Comparison of ENCODE assay signal across 19 mouse cellular contexts in the genomic region with DNA sequence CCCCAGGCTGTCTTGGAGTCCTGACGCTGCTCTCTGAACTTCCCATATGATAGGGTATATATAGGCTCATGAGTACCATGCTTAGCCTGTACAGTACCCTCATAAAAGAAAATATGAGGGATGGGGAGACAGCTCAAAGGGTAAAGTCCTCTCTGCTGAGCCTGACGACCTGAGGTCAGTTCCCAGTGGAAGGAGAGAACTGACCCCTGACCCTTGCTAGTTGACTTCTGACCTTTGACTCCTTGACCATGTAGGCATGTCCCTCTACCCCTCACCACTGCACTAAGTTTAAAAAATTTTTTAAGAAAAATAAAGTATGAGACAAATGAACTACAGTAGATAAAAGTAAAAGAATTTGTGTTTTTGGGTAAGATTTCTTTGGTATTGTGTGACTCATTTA.
DNase-seq lines count a peak whose midpoint lies in the region.
"Had no signal": no experiment of that assay in that cellular context is flagged by ENCODE, and none has a peak within 500 bp of the region (broad histone marks: within the 10 kb centered on the region; RNA-seq: fewer than 3 reads in every experiment).

No protein-coding gene starts in this region.

- DNase-seq in embryo, embryonic 10 days (ENCODE audit: low spot score) = peak; percentile 24
- no peak for DNase-seq in embryo, embryonic 11 days
- DNase-seq in kidney, adult 8-10 months = peak; percentile 22 to 33
- no peak for DNase-seq in kidney, adult 18-20 months
- peak; percentile 35 to 53 for DNase-seq in kidney, postnatal 36 days
- DNase-seq in kidney, postnatal 10 days = no peak
- peak; percentile 2 for DNase-seq in mesoderm, embryonic 11.5 days (ENCODE audit: low read depth, low spot score)
- no peak for DNase-seq in ovary, postnatal 36 days (ENCODE audit: low spot score)
- DNase-seq: adrenal gland, adult 8-10 months; adrenal gland, postnatal 25 days; cerebellum, adult 11-12 months; cerebellum, adult 8-10 months; cerebellum, postnatal 10 days; cerebellum, postnatal 36 days; gastrocnemius, postnatal 10 days; gastrocnemius, postnatal 36 days; heart, adult 2 months; heart, postnatal 14 days; heart, postnatal 4 days had no signal

Comparison
In these comparisons a context has a peak if more than half of its experiments do, and no peak if none do; other contexts are left out.
1. DNase-seq: peak in embryo, embryonic 10 days (single experiment), kidney, adult 8-10 months (2 of 2), kidney, postnatal 36 days (2 of 2) and mesoderm, embryonic 11.5 days (single experiment); none in embryo, embryonic 11 days (single experiment), kidney, adult 18-20 months (single experiment), kidney, postnatal 10 days (single experiment) and ovary, postnatal 36 days (single experiment).